Mouse (Mus musculus): ENCODE measurements around the gene Tbl3. TPM values are rescaled to one million over a fixed set of nuclear protein-coding genes. Genes with fewer than 3 reads are reported as not detected.
A peak's percentile ranks its signal among the peaks of the same experiment; 100 is the strongest.
"Not testable (repeated sequence)": the region's sequence is repeated elsewhere in the genome, so short reads cannot be mapped to it uniquely, and the experiment has no call there.

Tbl3 gene
- polyA plus RNA-seq, 1 experiment = 56.1 TPM

DNA sequence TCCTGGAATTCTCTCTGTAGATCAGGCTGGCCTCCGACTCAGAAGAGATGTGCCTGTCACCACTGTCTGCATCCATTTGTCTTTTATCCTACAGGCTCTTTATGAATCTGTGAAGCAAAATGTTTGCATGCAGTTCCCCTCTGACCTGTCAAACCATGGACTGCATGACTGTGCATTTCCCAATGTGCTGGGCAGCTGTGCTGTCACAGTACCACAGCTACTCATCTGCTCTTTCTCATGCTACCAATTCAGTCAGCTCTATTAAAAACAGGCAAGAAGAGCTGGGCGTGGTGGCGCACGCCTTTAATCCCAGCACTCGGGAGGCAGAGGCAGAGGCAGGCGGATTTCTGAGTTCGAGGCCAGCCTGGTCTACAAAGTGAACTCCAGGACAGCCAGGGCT, 40.4 kb downstream of the Tbl3 start:
- DNase-seq (ENCODE audit: extremely low spot score in 1 of 2, low spot score in 1 of 2) = not testable (repeated sequence)

DNA sequence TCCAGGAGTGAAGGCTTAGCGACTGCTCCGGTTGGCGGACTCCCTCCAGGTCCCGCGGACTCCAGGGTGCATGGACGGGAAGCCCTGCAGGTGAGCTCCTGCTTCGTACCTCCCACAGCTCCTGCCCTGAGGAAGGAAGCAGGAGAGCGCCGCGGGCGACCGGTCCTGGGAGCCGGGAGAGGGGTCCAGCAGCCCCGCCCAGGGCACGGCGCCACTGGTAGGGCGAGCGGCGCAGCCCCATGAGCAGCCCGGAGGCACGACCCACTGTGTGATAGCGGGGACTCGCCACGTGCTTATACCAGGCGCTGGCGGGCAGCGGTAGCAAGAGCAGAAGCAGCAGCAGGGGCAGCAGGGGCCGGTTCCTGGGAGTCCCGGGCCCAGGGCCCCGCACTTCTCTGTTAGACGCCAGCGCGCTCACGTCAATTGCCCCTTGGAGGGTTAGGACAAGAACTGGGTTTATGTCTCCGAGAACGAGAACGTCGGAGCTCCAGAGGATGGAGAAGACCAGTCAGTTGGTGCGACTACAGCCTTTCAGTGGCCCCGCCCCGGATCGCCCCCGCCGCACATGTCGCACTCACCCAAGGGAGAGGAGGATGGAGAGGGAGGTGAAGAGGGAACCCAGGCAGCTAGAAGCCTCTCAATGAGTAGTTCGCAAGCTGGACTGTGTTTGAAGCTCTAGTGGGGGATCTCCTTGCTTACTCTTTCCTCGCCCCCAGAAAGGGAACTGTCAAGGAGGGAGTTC, 49.3 kb downstream of the Tbl3 start, which contains the start of gene Npw:
Gene Npw, minus strand, starts transcription at position 441 of the 742 bp plus-strand sequence.
- no peak for DNase-seq (ENCODE audit: extremely low spot score in 1 of 2, low spot score in 1 of 2)

DNA sequence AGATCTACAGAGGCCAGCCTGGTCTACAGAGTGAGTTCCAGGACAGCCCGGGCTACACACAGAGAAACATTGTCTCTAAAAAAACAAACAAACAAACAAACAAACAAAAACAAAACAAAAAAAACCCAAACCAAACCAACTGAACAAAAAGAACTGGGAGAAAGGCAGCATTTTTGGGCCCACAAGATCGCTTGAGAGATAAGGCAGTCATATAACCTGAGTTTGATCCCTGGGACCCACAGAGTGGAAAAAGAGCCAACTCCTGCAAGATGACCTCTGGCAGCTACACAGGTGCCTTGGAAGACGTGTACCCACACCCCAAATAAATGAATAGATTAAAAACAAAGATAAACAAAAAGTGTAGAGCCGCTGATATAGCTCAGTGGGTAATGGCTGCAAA, 52.5 kb downstream of the Tbl3 start:
- no peak for DNase-seq (ENCODE audit: extremely low spot score in 1 of 2, low spot score in 1 of 2)

DNA sequence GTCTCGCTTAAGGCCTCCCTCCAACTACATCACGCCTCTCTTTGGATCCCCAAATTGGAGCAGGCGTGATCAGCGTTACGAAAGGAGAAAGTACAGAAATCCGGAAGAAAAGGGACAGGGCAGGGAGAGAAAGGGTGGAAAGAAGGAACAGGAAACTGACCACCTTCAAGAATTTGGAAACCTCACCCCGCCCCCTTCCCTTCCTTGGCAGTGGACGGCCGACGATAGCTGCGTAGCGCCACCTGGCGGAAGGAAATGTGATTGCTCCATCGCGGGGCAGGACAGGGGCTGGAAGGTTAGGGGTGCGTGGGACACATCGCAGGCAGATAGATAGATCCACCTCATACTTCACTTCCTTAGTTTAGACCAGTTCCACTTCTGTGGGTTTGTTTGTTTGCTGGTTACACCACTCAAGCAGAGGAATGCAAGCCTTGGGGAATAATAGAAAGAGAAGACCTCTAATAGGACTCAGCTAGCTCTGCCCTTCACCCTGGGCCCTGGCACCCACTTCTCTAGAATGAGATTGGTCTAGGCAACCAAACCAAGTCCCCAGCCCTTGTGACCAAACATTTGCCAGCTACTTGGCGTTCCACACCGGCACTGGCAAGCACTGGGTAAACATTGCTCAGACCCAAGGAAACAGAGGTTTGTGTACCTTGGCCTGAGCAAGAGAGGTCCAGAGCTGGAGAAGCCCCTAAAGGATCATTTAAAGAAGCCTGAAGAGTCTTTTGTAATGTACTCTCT, 53.3 kb downstream of the Tbl3 start:
- peak in 1 of 2 experiments; percentile 76 for DNase-seq (ENCODE audit: extremely low spot score in 1 of 2, low spot score in 1 of 2)

DNA sequence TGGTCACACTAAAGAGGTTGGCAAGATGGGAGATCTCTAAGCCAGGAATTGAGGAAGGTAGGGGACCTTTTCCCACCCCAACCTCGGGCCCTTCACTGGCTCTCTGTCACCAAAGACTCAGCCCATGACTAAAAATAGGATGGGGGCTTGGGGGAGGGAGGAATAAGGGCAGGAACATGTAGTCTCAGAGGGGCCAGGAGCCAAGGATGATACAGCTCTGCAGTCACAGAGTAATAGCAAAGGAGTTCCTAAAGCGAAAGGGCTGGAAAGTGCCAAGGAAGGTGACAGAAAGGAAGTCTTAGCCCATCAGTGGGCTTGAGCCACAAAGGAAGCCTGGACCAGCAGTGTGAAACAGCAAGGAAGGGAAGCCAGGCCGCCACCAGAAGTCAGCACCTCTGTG, 55.6 kb downstream of the Tbl3 start:
- no peak for DNase-seq (ENCODE audit: extremely low spot score in 1 of 2, low spot score in 1 of 2)

DNA sequence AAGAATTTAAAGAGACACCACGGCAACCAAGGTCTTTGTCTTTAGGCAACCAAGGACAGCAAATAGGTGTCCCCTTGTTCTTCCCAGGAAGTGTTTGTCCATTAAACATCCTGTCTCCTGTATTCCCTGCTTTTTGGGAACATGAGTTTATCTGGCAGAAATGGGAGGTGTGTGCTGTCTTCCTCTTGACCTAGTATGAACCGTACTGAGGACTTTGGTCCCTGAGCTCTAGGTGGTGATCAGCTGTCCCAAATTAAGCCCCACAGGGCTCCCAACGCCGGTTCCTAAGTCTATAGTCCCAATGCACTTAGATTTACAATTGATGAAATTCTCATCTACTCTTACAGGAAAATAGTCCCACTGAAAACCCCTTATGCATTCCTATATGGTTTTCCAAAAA, 56.7 kb downstream of the Tbl3 start:
- DNase-seq (ENCODE audit: extremely low spot score in 1 of 2, low spot score in 1 of 2) = no peak

DNA sequence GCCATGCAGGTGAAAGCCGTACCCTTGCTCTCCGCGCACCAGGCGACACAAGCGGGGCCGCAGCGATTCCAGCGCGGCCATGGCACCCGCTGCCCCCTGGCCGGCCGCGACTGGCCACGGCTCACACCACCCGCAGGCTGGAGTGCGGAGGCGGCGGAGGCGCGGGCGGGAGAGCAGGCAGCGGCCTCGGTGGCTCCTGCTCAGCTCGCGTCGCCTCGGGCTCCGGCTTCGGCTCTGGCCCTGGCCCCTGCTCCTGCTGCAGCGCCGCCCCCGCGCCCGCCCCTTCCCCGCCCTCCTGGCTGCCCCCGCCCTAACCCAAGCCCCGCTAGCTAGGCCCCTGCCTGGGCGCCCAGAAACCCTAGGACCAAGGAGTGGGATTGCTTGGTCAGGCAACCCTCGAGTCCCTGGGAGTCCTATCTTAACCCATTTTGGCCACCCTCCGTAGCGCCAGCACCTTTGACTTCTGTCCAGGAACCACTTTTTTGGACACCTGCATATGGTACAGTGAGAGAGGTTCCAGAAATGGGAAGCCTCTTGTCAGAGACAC, 57.3 kb downstream of the Tbl3 start, which contains the start of gene Slc9a3r2:
Gene Slc9a3r2, minus strand, starts transcription at position 258 of the 547 bp plus-strand sequence.
- DNase-seq (ENCODE audit: extremely low spot score in 1 of 2, low spot score in 1 of 2) = no peak

DNA sequence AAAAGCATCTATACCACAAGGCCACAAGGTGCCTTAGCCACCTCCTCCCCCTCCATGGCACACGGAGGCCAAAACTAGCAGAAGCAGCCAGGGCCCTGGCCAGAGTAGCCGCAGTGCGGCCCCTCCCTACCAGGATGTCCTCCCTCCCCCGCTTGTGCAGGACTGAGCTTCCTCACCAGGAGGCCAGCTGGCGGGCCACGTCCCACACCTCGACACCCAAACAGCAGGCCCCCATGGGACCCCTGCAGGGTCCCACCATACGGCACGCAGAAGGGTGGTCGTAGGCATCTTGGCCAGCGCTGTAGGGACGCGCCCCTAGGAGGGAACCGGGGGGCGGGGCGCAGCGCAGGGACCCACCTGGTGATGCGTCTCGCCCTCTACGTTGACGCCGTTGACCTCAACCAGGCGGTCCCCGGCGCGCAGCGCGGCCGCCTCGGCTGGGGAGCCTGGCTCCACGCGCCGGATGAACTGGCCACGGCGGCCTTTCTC, 57.8 kb downstream of the Tbl3 start:
- no peak for DNase-seq (ENCODE audit: extremely low spot score in 1 of 2, low spot score in 1 of 2)

DNA sequence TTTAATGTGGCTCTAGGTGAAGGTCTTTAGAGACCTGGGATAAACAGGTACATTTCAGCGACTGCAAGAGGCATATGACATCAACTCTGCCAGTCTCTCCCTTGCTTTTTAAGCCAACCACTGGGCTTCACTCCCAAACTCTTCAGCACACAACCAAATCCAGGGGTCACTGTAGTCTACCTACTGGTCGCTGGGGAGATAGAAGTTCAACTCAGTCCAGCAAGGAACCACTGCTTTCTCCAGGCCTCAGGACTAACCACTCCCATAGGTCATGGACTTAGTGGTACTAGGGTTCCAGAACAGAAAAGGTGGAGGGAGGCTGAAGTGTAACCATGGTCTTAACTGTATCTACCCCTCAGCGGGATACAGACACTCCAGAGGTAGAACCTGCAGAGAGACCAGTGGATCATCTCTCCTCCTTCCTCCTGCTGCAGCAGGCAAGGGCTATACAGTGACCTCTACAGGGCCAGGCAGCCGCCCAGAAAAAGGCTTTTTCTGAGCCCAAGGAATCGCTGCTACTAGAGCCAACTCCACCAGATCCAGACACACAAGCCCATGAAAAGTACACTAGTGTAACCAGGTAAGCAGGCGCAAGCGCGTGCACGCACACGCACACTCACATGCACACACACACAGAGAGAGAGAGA, 58.6 kb downstream of the Tbl3 start:
- no peak for DNase-seq (ENCODE audit: extremely low spot score in 1 of 2, low spot score in 1 of 2)

Other genes starting within 250 kb of the Tbl3 start
- gene E4f1, start 237.3 kb downstream of the Tbl3 start, polyA plus RNA-seq (2012; rRNA removed) = 86.1 and 86.4 TPM in 2 replicates
- gene Pgp, start 237.3 kb downstream of the Tbl3 start, polyA plus RNA-seq (2012; rRNA removed) = 85.4 and 95.8 TPM in 2 replicates
- 2.1 and 2.6 TPM in 2 replicates for gene Bricd5, start 233.8 kb downstream of the Tbl3 start, polyA plus RNA-seq (2012; rRNA removed)
- gene Mlst8, start 228.6 kb downstream of the Tbl3 start, polyA plus RNA-seq (2012; rRNA removed) = 37.9 and 45.7 TPM in 2 replicates
- gene Caskin1, start 219.1 kb downstream of the Tbl3 start, polyA plus RNA-seq (2012; rRNA removed) = 116 and 124 TPM in 2 replicates
- gene Traf7, start 179.7 kb downstream of the Tbl3 start, polyA plus RNA-seq (2012; rRNA removed) = 194 and 212 TPM in 2 replicates
- 97.2 and 118 TPM in 2 replicates for gene Rab26, start 173.4 kb downstream of the Tbl3 start, polyA plus RNA-seq (2012; rRNA removed)
- gene Pkd1, start 157.8 kb downstream of the Tbl3 start, polyA plus RNA-seq (2012; rRNA removed) = 85.1 and 85.3 TPM in 2 replicates
- 175 and 194 TPM in 2 replicates for gene Tsc2, start 75.0 kb downstream of the Tbl3 start, polyA plus RNA-seq (2012; rRNA removed)
- 8.8 and 10.7 TPM in 2 replicates for gene Nthl1, start 75.0 kb downstream of the Tbl3 start, polyA plus RNA-seq (2012; rRNA removed)
- gene Slc9a3r2, start 57.3 kb downstream of the Tbl3 start, polyA plus RNA-seq (2012; rRNA removed) = 80.5 and 83.9 TPM in 2 replicates
- 0.65 TPM in 1 of 2 replicates, not detected in the other for gene Npw, start 49.2 kb downstream of the Tbl3 start, polyA plus RNA-seq (2012; rRNA removed)
- 53.8 and 59.4 TPM in 2 replicates for gene Zfp598, start 38.0 kb downstream of the Tbl3 start, polyA plus RNA-seq (2012; rRNA removed)
- 170 and 183 TPM in 2 replicates for gene Syngr3, start 17.7 kb downstream of the Tbl3 start, polyA plus RNA-seq (2012; rRNA removed)
- gene Gfer, start 11.5 kb downstream of the Tbl3 start, polyA plus RNA-seq (2012; rRNA removed) = 22.6 and 24.1 TPM in 2 replicates
- gene Noxo1, start 11.4 kb downstream of the Tbl3 start, polyA plus RNA-seq (2012; rRNA removed) = 5.9 and 6.7 TPM in 2 replicates
- gene Rnf151, start 10.4 kb upstream of the Tbl3 start, polyA plus RNA-seq (2012; rRNA removed) = 0.11 and 0.38 TPM in 2 replicates
- gene Rps2, start 10.5 kb upstream of the Tbl3 start, polyA plus RNA-seq (2012; rRNA removed) = 967 and 1,066 TPM in 2 replicates
- gene Ndufb10, start 16.8 kb upstream of the Tbl3 start, polyA plus RNA-seq (2012; rRNA removed) = 445 and 493 TPM in 2 replicates
- 0.56 and 0.65 TPM in 2 replicates for gene Rpl3l, start 20.2 kb upstream of the Tbl3 start, polyA plus RNA-seq (2012; rRNA removed)
- 32.7 and 37.7 TPM in 2 replicates for gene Msrb1, start 29.0 kb upstream of the Tbl3 start, polyA plus RNA-seq (2012; rRNA removed)
- gene Hs3st6, start 45.3 kb upstream of the Tbl3 start, polyA plus RNA-seq (2012; rRNA removed) = 0.66 and 0.78 TPM in 2 replicates
- gene Meiob, start 96.6 kb upstream of the Tbl3 start, polyA plus RNA-seq (2012; rRNA removed) = not detected in 2 replicates
- gene Hagh, start 132.5 kb upstream of the Tbl3 start, polyA plus RNA-seq (2012; rRNA removed) = 125 and 142 TPM in 2 replicates
- gene Fahd1, start 142.7 kb upstream of the Tbl3 start, polyA plus RNA-seq (2012; rRNA removed) = 23.5 and 26.0 TPM in 2 replicates
- 0.06 and 0.16 TPM in 2 replicates for gene Igfals, start 158.3 kb upstream of the Tbl3 start, polyA plus RNA-seq (2012; rRNA removed)
- 29.0 and 31.4 TPM in 2 replicates for gene Nubp2, start 178.7 kb upstream of the Tbl3 start, polyA plus RNA-seq (2012; rRNA removed)
- gene Spsb3, start 179.0 kb upstream of the Tbl3 start, polyA plus RNA-seq (2012; rRNA removed) = 69.1 and 78.1 TPM in 2 replicates
- 63.7 and 67.9 TPM in 2 replicates for gene Eme2, start 187.4 kb upstream of the Tbl3 start, polyA plus RNA-seq (2012; rRNA removed)
- gene Mrps34, start 187.5 kb upstream of the Tbl3 start, polyA plus RNA-seq (2012; rRNA removed) = 111 and 127 TPM in 2 replicates
- gene Nme3, start 188.8 kb upstream of the Tbl3 start, polyA plus RNA-seq (2012; rRNA removed) = 76.8 and 81.6 TPM in 2 replicates
- gene Mapk8ip3, start 229.3 kb upstream of the Tbl3 start, polyA plus RNA-seq (2012; rRNA removed) = 325 and 357 TPM in 2 replicates

All from frontal cortex, adult 2 months (tissue).